Mouse (Mus musculus) WW6 (cell line): ENCODE data around the gene Emid1.

Experiments used
- DNase-seq: peaks from one replicate; pipeline ENCODE4 v3.0.0-alpha.2; 2013; ENCODE audit warnings: low read depth, low spot score

Emid1 gene

DNA sequence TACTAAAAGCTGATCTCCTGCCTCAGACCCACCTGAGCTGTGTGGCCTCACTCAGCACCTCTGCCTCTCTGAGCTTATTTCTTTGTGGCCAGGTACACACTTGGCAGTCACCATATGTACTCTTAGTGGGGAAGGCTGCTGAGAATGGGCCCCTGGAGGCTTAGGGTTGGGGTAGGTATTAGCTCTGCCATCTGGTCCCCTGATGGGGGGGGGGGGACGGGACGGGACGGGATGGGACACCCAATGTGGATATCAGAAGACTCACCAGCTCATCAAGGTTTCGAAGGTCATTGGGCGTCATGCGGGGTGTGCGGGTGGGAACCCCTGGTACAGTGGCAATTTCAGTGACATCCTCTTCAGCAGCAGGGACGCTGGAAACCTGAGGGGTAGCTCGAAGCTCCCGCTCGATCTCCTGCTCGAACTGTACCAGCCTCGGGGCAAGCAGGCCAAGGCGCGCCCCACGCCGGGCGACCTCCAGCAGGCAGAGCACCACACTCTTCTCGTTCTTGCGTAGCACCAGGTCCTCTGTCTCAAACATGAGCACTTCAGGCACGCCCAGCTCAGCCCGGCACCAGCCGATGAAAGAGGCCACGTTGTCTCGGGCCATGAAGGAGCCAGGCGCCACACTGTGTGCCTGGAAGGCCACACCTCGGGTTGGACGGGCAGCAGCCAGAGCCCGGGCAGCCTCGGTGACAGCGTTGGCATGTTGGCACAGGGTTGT lies 88.3 kb downstream of the Emid1 start:
- no peak for DNase-seq

- no peak for DNase-seq
These were observed 89.1 kb downstream of the Emid1 start for GRCm38 (mm10) chr11:5062860-5063505.

DNA sequence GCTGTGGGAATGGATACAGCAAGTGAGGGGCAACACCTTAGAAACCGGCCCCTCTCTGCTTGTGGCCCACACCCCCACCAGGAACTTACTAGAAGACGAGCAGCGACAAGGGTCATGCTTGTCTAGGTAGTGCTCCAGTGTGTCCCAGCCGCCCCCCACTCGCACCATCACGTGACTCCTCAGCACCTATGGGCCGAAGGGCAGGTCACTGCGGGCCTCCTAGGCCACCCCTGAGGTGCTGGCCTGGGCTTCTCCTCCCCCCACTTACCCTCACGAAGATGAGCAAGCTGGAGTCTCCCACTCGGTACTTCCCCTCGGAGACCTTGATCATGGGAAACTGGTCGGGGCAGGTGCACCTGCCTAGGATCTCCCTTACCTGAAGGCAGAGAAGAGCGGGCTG lies 89.7 kb downstream of the Emid1 start:
- DNase-seq, result no peak

DNA sequence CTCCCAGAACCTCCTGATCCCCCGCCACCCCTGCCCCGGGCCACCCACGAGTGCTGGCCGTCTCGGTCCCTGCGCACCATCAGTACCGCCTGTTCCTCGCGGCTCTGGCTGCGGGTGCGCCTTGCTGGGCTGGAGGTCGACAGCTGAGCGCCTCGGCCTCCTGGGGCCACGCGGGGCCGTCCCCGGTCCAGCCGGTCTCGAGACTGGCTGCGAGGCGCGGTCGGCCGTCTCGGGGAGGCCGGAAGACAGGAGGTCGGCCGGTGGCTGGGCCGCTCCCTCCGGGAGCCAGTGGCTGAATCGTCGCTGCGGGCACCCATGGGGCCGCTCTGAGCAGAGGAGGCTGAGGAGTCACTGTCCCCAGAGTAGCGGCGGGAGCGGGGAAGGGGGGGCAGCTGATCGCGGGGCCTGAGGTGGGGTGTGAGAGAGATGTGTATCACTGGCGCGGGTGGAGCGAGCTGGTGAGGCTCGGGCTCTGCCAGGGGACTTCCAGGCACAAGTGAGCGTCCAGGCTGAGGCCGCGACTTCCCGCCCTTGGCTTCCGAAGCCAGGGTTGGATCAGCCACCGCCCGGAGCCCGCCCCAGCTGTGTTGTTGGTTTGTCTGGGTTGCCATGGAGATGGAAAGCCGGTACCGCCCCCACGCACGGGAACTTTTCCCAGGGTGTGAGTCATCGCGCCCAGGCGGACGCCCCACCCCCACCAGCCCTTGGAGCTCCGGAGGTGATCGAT lies 90.5 kb downstream of the Emid1 start:
- peak; percentile 89 for DNase-seq

DNA sequence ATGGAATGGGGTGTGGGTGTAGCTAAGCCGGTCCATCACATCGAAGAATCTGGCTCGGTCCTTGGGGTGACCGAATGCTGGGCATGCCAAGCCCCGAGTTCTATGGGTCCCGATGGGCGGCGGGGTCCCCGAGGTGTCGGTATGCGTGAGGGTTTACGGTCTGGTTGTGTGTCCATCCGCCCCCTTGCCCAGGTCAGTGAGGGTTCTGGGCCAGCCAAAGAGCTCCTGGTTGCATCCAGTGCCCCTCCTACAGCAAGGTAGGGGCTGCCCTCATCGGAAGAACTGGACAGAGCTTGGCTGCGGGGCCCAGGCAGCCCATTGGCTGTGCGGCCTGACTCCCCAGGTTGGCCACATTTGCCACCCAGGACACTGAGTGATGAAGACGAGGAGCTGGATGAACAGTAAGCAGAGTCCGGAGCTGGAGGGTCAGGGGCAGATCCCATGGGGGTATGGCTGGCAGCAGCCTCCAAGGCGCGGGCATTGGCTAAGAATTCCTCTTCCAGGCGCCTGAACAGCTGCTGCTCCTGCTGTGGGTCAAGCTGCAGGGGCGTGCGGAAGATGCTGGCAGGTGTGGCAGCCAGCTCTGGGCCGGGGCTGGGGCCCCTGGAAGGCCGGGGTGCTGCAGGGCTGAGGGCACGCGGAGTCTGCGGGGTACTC lies 91.2 kb downstream of the Emid1 start:
- no peak for DNase-seq

DNA sequence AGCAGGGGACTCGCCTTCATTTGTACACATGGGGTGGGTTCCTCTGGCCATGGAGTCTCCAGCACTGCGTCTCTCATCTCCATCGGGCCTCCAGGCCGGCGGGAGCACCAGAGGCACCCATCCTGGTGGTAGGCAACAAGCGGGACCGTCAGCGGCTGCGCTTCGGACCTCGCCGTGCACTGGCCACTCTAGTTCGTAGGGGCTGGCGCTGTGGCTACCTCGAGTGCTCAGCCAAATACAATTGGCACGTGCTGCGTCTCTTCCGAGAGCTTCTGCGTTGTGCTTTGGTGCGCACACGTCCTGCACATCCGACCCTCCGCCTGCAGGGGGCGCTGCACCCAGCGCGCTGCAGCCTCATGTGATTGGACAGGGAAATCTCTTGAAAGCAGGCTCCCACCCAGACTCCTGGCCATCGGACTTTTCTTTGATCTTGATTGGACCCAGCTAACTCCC lies 92.3 kb downstream of the Emid1 start:
- DNase-seq, result no peak

- DNase-seq, result no peak
These were observed 92.8 kb downstream of the Emid1 start for GRCm38 (mm10) chr11:5059230-5059629.

GRCm38 (mm10) chr11:5058783-5059182 lies 93.3 kb downstream of the Emid1 start:
- DNase-seq, result no peak

DNA sequence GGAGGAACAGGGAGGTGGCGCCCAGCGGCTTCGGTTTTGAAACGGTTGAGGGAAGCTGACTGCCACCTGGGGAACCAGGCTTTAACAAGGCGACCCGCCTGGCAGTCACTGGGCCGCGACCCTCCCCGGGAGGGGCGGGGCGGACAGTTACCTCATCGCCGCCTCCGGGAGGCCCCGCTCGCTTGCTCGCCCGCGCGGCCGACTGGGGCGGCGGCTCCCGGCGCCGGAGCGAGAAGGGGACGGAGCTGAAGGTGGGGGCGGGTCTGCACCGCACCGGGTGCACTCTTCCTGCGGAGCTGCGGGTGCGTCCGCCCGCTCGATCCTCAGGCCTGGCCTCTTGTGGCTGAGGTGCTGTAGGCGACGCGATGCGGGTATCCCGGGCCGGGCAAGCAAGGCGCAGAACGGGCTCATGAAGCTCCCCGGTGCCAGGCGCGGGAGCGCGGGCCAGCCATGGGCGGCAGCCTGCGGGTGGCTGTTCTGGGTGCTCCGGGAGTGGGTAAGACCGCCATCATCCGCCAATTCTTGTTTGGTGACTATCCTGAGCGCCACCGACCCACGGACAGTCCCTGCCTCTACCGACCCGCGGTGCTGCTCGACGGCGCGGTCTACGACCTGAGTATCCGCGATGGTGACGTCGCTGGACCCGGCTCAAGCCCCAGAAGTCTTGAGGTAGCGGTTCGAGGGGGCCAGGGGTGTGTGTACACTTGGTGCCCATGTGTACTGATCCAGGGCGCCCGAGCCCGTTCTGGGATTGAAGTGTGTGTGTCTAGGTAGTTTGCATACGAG lies 94.0 kb downstream of the Emid1 start, which contains the start of gene Rasl10a:
Rasl10a (plus strand) TSS at position 273 of the 786 bp plus-strand sequence.
- DNase-seq, result no peak

- DNase-seq, result no peak
These were observed 94.6 kb downstream of the Emid1 start for GRCm38 (mm10) chr11:5057541-5057855.

- DNase-seq, result no peak
These were observed 95.0 kb downstream of the Emid1 start for GRCm38 (mm10) chr11:5057064-5057463.
